Mouse (Mus musculus) lung, postnatal 0 days (tissue): ENCODE data around the gene Fgf12.

ENCODE experiments used
- CTCF ChIP-seq: IDR thresholded peaks from 2 replicates; pipeline ENCODE4 v1.5.1; 2016; ENCODE audit warnings: antibody characterized with exemption, mild to moderate bottlenecking
- EP300 ChIP-seq: IDR thresholded peaks from 2 replicates; pipeline ENCODE4 v1.6.1; 2016; ENCODE audit warnings: antibody characterized with exemption, mild to moderate bottlenecking, control low read depth

GRCm38 (mm10) chr16:28127006-28127405 lies 625.9 kb downstream of the Fgf12 start:
- TF ChIP-seq CTCF (no peak), EP300 (no peak)
